Mouse (Mus musculus) testis, adult 2 months (tissue): ENCODE measurements around the gene Sult6b1.

Experiments used
- CTCF ChIP-seq: fragments of 200-500 bp; IDR thresholded peaks from 2 replicates; pipeline ENCODE4 v1.5.1; 2012; ENCODE audit warnings: low read depth, mild to moderate bottlenecking, inconsistent platforms, low read length, moderate library complexity; ENCODE audit not compliant: control insufficient read depth, insufficient read depth, insufficient replicate concordance
- POLR2A ChIP-seq: fragments of 200-500 bp; IDR thresholded peaks from 2 replicates; pipeline ENCODE4 v1.6.1; 2012; ENCODE audit warnings: low read depth, mild to moderate bottlenecking, inconsistent platforms, low read length, moderate library complexity; ENCODE audit not compliant: control insufficient read depth

- TF ChIP-seq CTCF (no peak), POLR2A (no peak)
These were observed 10.1 kb upstream of the Sult6b1 start for GRCm38 (mm10) chr17:78916899-78917298.
